Mouse (Mus musculus) layer of hippocampus, postnatal 36 days (tissue): Measurements from ENCODE around the gene Calr4. TPM values are rescaled to one million over a fixed set of nuclear protein-coding genes. Genes with fewer than 3 reads are reported as not detected.

Experiments
- DNase-seq, 2 experiments: peaks; one replicate each; pipeline ENCODE4 v3.0.0; 2022
- total RNA-seq, 2 experiments: library from RNA; stranded (reverse); gene quantifications; 2 replicates each; pipeline ENCODE4 v1.2.3; 2021

The Calr4 gene
- total RNA-seq, 2 experiments from 2014 or later = 0.71 to 0.75 TPM

DNA sequence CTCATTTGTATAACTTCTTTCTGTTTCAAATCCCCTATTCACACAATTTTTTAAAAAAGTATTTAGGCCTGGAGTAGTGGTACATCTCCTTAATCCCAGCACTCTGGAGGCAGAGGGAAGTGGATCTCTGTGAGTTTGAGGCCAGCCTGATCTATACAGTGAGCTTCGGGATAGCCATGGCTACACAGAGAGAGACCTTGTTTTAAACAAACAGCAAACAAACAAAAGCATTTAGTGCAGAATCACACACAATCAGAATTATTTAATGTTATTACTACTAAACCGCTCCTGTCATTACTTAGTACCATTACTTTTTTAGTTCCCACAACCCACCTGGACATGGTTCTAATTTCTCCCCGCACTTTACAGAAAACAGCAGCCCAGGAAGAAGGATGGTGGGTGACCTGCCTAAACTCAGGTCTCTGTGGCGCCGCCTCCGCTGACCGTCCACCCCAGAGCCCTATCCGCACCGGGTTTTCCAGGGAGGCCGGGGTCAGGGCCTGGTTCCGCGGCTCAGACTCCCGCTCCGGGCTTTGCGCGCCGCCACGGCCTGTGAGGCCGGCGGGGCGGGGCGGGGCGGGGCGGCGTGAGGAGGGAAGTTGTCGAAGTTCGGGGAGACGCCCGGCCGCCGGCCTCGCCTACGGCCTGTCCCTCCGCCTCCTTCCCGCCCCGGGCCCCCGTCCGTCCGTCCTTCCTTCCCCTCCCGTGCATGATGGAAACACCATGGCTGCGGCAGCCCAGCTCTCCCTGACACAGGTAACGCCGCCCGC is 45.6 kb downstream of the Calr4 start, which contains the start of gene Eps15:
TSS of gene Eps15 (plus strand) at position 580 of the 770 bp plus-strand sequence.
- DNase-seq = peak; percentile 76 to 78

DNA sequence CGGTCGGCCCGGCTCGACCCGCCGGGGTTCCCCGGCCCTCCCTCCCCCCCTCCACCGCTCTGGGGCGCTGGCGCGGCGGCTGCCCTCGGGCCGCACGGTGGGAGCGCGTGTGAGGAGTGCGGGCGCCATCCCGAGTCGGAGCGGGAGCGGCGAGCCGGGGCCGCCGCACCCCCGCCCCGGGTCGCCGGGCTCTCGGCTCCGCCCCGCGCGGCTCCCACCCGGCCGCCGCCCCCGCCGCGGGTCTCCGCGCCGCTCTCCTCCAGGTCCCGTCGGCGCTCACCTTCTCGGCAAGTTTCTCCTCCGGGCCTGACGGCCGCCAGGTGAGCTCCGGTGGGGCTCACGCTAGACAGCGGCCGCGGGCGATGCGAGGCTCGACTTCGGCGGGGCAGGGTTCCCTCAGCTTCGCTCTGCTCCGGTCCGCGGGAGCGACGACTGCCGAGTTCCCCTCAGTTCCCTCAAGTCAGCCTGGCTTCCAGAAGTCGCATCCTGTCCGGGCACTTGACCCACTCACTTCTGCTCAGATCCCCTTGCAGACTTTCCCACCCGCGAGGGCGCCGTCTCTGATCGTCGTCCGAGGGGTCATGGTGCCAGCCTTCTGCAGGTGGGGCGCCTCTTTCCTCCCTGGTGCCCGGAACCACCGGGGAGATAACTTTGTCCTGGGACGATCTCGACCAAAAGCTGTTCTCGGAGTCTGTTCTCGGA is 46.3 kb downstream of the Calr4 start:
- peak; percentile 14 to 16 for DNase-seq

DNA sequence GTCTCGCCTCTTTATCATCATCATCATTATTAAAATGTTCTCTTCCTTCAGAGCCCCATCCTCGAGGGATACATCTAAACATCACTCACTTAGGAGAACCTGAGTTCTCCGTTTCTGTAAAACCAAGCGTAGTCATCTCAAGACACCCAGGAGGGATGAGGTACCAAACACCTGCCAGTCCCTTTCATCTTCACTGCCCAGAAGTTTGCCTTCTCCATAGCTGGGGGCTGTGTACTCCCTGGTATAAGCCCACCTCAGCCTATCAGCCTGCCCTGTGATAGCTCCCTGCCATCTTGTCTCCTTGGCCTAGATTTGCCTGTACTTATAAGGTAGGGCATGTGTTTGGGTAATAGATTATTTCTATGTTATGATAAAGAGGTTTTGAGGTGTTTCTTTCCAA is 46.9 kb downstream of the Calr4 start:
- no peak for DNase-seq

DNA sequence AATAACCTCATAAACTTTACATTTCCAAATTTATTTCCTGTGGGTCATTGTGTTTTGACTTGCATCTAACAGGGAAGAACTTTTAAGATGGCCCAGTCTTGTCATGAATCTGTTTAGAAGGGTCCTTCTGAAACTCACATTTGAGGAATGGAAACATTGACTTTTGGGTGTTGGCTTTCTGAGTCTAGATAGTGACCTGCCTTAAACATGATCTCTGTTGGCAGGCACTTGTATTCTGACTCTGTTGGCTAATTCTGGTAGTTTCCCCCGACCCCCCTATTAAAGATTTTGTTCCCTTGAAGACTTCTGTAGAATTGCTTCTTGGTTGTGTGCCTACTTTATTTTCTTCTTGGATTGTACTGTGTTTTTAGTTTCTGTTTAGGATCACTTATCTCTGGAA is 47.7 kb downstream of the Calr4 start:
- no peak for DNase-seq

DNA sequence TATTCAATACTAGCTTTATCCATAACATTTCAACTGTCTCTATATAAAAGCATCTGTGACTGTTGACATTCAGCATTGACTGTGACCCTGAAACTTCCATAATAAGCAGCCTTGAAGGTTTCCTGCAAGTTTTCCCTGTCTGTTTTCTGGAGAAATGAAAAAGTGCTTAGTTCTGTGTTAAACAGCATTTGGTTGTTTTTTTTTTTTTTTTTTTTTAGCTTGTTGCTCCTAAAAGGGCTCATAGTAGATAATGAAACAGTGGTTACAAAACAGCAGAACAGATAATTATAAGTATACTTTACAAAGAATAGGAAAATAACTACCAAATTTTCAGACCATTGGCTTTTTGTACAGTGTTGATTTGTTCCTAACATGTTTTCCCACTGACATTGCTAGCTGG is 60.3 kb downstream of the Calr4 start:
- no peak for DNase-seq

DNA sequence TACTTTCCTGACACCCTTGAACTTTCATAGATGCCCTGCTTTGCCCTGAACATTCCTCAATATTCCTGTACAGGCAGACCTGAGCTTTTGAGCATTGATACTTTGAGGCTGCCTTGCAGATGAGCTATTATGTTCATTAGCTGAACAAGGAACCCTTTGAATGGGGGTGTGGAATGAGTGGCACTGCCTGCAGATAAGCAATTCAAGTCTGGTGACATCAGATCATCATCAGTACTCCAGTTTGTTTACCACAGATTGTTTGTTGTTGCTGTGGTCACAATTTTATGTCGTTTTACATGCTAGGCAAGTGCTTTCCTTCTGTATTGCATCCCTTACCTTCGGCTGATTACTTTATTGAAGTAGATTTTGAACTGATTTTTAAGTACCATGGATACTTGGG is 62.2 kb downstream of the Calr4 start:
- no peak for DNase-seq

DNA sequence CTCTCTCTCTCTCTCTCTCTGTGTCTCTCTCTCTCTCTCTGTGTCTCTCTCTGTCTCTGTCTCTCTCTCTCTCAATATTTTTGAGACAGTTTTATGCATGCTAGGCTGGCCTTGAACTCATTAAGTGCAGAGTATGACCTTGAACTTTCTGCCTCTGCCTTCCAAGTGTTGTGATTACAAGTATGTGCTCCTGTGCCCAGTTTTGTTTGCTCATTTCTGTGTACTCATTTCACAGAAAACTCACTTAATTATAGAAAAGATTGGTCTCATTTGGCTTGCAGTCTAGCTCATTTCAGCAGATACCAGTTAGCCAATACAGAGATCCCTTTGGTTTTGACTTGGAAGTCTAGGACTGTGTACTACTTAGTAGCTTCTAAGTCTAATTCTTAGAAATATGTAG is 64.9 kb downstream of the Calr4 start:
- no peak for DNase-seq

Other genes starting within 250 kb of the Calr4 start
- 100 to 1,000 TPM; 119 to 133 TPM for gene Nrd1, start 233.8 kb upstream of the Calr4 start, total RNA-seq
- gene Osbpl9, start 32.2 kb upstream of the Calr4 start, total RNA-seq = 10 to 100 TPM; 50.6 to 54.0 TPM
- 100 to 1,000 TPM; 236 to 254 TPM for gene Eps15, start 45.8 kb downstream of the Calr4 start, total RNA-seq
- 1 to 10 TPM; 1.2 to 1.9 TPM for gene Ttc39a, start 172.1 kb downstream of the Calr4 start, total RNA-seq